Mouse (Mus musculus) limb, embryonic 10.5 days (tissue): ENCODE results near the gene Mef2c. TPM values are rescaled to one million over a fixed set of nuclear protein-coding genes. Genes with fewer than 3 reads are reported as not detected.

Experiments
- DNase-seq: peaks from one replicate; pipeline ENCODE4 v3.0.0-alpha.2; 2017; ENCODE audit warnings: low spot score
- H3K27ac ChIP-seq: fragments of 300-500 bp; sonication (generic); 2 replicates; pipeline ENCODE4 v1.5.1; 2016; ENCODE audit warnings: mild to moderate bottlenecking
- H3K27me3 ChIP-seq: fragments of 300-500 bp; sonication (generic); 2 replicates; pipeline ENCODE4 v1.6.1; 2016; ENCODE audit warnings: low read depth, mild to moderate bottlenecking; ENCODE audit not compliant: poor library complexity, severe bottlenecking
- H3K36me3 ChIP-seq: fragments of 300-500 bp; sonication (generic); 2 replicates; pipeline ENCODE4 v1.6.1; 2016; ENCODE audit warnings: mild to moderate bottlenecking, moderate library complexity
- H3K4me1 ChIP-seq: fragments of 300-500 bp; sonication (generic); 2 replicates; pipeline ENCODE4 v1.6.1; 2016
- H3K4me3 ChIP-seq: fragments of 300-500 bp; sonication (generic); 2 replicates; pipeline ENCODE4 v1.5.1; 2016; ENCODE audit warnings: mild to moderate bottlenecking, moderate library complexity
- H3K9me3 ChIP-seq: fragments of 300-500 bp; sonication (generic); replicated peaks from 2 replicates; pipeline ENCODE4 v1.6.1; 2016; ENCODE audit warnings: mild to moderate bottlenecking
- WGBS: fragments of 180-500 bp; shearing (Covaris S2); methylation state at CpG from one replicate; pipeline ENCODE4 v1.1.7; 2016; 5-methylcytosine and 5-hydroxymethylcytosine counted together
- polyA plus RNA-seq: library from polyadenylated mRNA; unstranded; fragments of >200 nt; fragmentation: Nextera tagmentation; extraction: Ambion mirVana; gene quantifications from 2 replicates; pipeline ENCODE4 v1.2.1, GENCODE M21; 2016

Mef2c gene
- polyA plus RNA-seq, 1 experiment from 2014 or later, result 17.5 TPM

- Histone ChIP-seq H3K4me1 (peaks cover 24% of the 10 kb centered on the region), H3K27ac (no peak overlapping the region), H3K27me3 (no peaks in the 10 kb centered on the region), H3K4me3 (no peak overlapping the region), H3K9me3 (no peaks in the 10 kb centered on the region), H3K36me3 (no peaks in the 10 kb centered on the region)
- 41% methylated on average over 8 of the region's 8 CpGs for WGBS
- no peak for DNase-seq
Observed at GRCm38 (mm10) chr13:83566834-83567534, 63.1 kb downstream of the Mef2c start.

GRCm38 (mm10) chr13:83567681-83568080 is 63.8 kb downstream of the Mef2c start:
- no peak for DNase-seq
- Histone ChIP-seq H3K4me1 (peaks cover 26% of the 10 kb centered on the region), H3K9me3 (no peaks in the 10 kb centered on the region), H3K36me3 (no peaks in the 10 kb centered on the region), H3K27me3 (no peaks in the 10 kb centered on the region), H3K27ac (no peak overlapping the region), H3K4me3 (no peak overlapping the region)
- WGBS, result 59% methylated on average over 3 of the region's 3 CpGs

- Histone ChIP-seq H3K4me1 (peaks cover 26% of the 10 kb centered on the region), H3K27ac (no peak overlapping the region), H3K36me3 (no peaks in the 10 kb centered on the region), H3K27me3 (no peaks in the 10 kb centered on the region), H3K4me3 (no peak overlapping the region), H3K9me3 (no peaks in the 10 kb centered on the region)
- no peak for DNase-seq
- 83% methylated on average over 11 of the region's 11 CpGs for WGBS
Observed at GRCm38 (mm10) chr13:83568759-83569256, 65.0 kb downstream of the Mef2c start.

GRCm38 (mm10) chr13:83571973-83572447 is 68.2 kb downstream of the Mef2c start:
- no peaks in the 10 kb centered on the region for H3K36me3 ChIP-seq
- no peaks in the 10 kb centered on the region for H3K27me3 ChIP-seq
- H3K27ac ChIP-seq, result no peak overlapping the region
- no peaks in the 10 kb centered on the region for H3K9me3 ChIP-seq
- DNase-seq, result no peak
- peaks cover 13% of the 10 kb centered on the region for H3K4me1 ChIP-seq
- WGBS, result 49% methylated on average over 7 of the region's 7 CpGs
- H3K4me3 ChIP-seq, result no peak overlapping the region

- 77% methylated on average over 5 of the region's 5 CpGs for WGBS
- Histone ChIP-seq H3K4me3 (no peak overlapping the region), H3K27ac (no peak overlapping the region), H3K4me1 (peaks cover 8% of the 10 kb centered on the region), H3K36me3 (no peaks in the 10 kb centered on the region), H3K27me3 (no peaks in the 10 kb centered on the region), H3K9me3 (no peaks in the 10 kb centered on the region)
- DNase-seq, result no peak
Observed at GRCm38 (mm10) chr13:83572469-83572868, 68.6 kb downstream of the Mef2c start.

GRCm38 (mm10) chr13:83573327-83573726 is 69.5 kb downstream of the Mef2c start:
- H3K27me3 ChIP-seq, result no peaks in the 10 kb centered on the region
- H3K4me1 ChIP-seq, result peaks cover 4% of the 10 kb centered on the region; the same call in 1 of the 2 replicates
- no peak for DNase-seq
- 65% methylated on average over 4 of the region's 4 CpGs for WGBS
- H3K9me3 ChIP-seq, result no peaks in the 10 kb centered on the region
- no peak overlapping the region for H3K27ac ChIP-seq
- no peaks in the 10 kb centered on the region for H3K36me3 ChIP-seq
- no peak overlapping the region for H3K4me3 ChIP-seq

- Histone ChIP-seq H3K4me3 (no peak overlapping the region), H3K36me3 (no peaks in the 10 kb centered on the region), H3K27ac (no peak overlapping the region), H3K27me3 (no peaks in the 10 kb centered on the region), H3K9me3 (no peaks in the 10 kb centered on the region), H3K4me1 (peaks cover 4% of the 10 kb centered on the region; the same call in 1 of the 2 replicates)
- 72% methylated on average over 8 of the region's 8 CpGs for WGBS
- no peak for DNase-seq
Observed at GRCm38 (mm10) chr13:83573855-83574583, 70.2 kb downstream of the Mef2c start.

- H3K9me3 ChIP-seq, result no peaks in the 10 kb centered on the region
- no peak for DNase-seq
- H3K27ac ChIP-seq, result no peak overlapping the region
- peaks cover 4% of the 10 kb centered on the region; the same call in 1 of the 2 replicates for H3K4me1 ChIP-seq
- H3K27me3 ChIP-seq, result no peaks in the 10 kb centered on the region
- WGBS, result 77% methylated on average over 8 of the region's 8 CpGs
- no peak overlapping the region for H3K4me3 ChIP-seq
- H3K36me3 ChIP-seq, result no peaks in the 10 kb centered on the region
Observed at GRCm38 (mm10) chr13:83574866-83575265, 71.0 kb downstream of the Mef2c start.

GRCm38 (mm10) chr13:83579410-83579809 is 75.6 kb downstream of the Mef2c start:
- H3K36me3 ChIP-seq, result no peaks in the 10 kb centered on the region
- H3K27ac ChIP-seq, result no peak overlapping the region
- no peaks in the 10 kb centered on the region for H3K27me3 ChIP-seq
- no peak for DNase-seq
- no peaks in the 10 kb centered on the region for H3K9me3 ChIP-seq
- 93% methylated on average over 3 of the region's 3 CpGs for WGBS
- H3K4me3 ChIP-seq, result no peak overlapping the region
- no peaks in the 10 kb centered on the region for H3K4me1 ChIP-seq

- H3K4me3 ChIP-seq, result no peak overlapping the region
- 90% methylated on average over 5 of the region's 5 CpGs for WGBS
- H3K9me3 ChIP-seq, result no peaks in the 10 kb centered on the region
- H3K27ac ChIP-seq, result no peak overlapping the region
- no peaks in the 10 kb centered on the region for H3K4me1 ChIP-seq
- no peak for DNase-seq
- H3K36me3 ChIP-seq, result no peaks in the 10 kb centered on the region
- H3K27me3 ChIP-seq, result no peaks in the 10 kb centered on the region
Observed at GRCm38 (mm10) chr13:83580856-83581255, 77.0 kb downstream of the Mef2c start.

- H3K36me3 ChIP-seq, result no peaks in the 10 kb centered on the region
- no peaks in the 10 kb centered on the region for H3K9me3 ChIP-seq
- H3K27me3 ChIP-seq, result no peaks in the 10 kb centered on the region
- H3K4me1 ChIP-seq, result no peaks in the 10 kb centered on the region
- no peak overlapping the region for H3K27ac ChIP-seq
- WGBS, result 84% methylated on average over 1 of the region's 1 CpGs
- no peak overlapping the region for H3K4me3 ChIP-seq
- no peak for DNase-seq
Observed at GRCm38 (mm10) chr13:83582564-83582963, 78.7 kb downstream of the Mef2c start.

GRCm38 (mm10) chr13:83583881-83584280 is 80.0 kb downstream of the Mef2c start:
- H3K9me3 ChIP-seq, result no peaks in the 10 kb centered on the region
- no peak for DNase-seq
- no peak overlapping the region for H3K4me3 ChIP-seq
- 85% methylated on average over 4 of the region's 4 CpGs for WGBS
- no peak overlapping the region for H3K27ac ChIP-seq
- H3K36me3 ChIP-seq, result no peaks in the 10 kb centered on the region
- no peaks in the 10 kb centered on the region for H3K27me3 ChIP-seq
- H3K4me1 ChIP-seq, result no peaks in the 10 kb centered on the region

GRCm38 (mm10) chr13:83585359-83585758 is 81.5 kb downstream of the Mef2c start:
- no peak overlapping the region for H3K27ac ChIP-seq
- no peaks in the 10 kb centered on the region for H3K9me3 ChIP-seq
- no peaks in the 10 kb centered on the region for H3K4me1 ChIP-seq
- H3K4me3 ChIP-seq, result no peak overlapping the region
- no peaks in the 10 kb centered on the region for H3K36me3 ChIP-seq
- no peaks in the 10 kb centered on the region for H3K27me3 ChIP-seq
- no peak for DNase-seq
- 93% methylated on average over 5 of the region's 5 CpGs for WGBS
